Mouse (Mus musculus) cerebellum, adult 8-10 months (tissue): ENCODE measurements around the gene Mecom.
"Not testable (repeated sequence)": the region's sequence is repeated elsewhere in the genome, so short reads cannot be mapped to it uniquely, and the experiment has no call there.

Experiments used
- DNase-seq: peaks from one replicate; pipeline ENCODE4 v3.0.0; 2022

Mecom gene

GRCm38 (mm10) chr3:30436561-30436960 lies 111.2 kb downstream of the Mecom start:
- no peak for DNase-seq

GRCm38 (mm10) chr3:30436131-30436530 lies 111.7 kb downstream of the Mecom start:
- no peak for DNase-seq

GRCm38 (mm10) chr3:30428877-30429276 lies 118.9 kb downstream of the Mecom start:
- no peak for DNase-seq

GRCm38 (mm10) chr3:30424036-30424435 lies 123.8 kb downstream of the Mecom start:
- no peak for DNase-seq

GRCm38 (mm10) chr3:30421948-30422347 lies 125.9 kb downstream of the Mecom start:
- DNase-seq: not testable (repeated sequence)

GRCm38 (mm10) chr3:30420899-30421298 lies 126.9 kb downstream of the Mecom start:
- no peak for DNase-seq

GRCm38 (mm10) chr3:30414173-30414572 lies 133.6 kb downstream of the Mecom start:
- DNase-seq: no peak

- no peak for DNase-seq
Observed at GRCm38 (mm10) chr3:30410778-30411177, 137.0 kb downstream of the Mecom start.

GRCm38 (mm10) chr3:30404821-30405220 lies 143.0 kb downstream of the Mecom start:
- no peak for DNase-seq

- no peak for DNase-seq
Observed at GRCm38 (mm10) chr3:30398911-30399310, 148.9 kb downstream of the Mecom start.

- DNase-seq: no peak
Observed at GRCm38 (mm10) chr3:30394911-30395310, 152.9 kb downstream of the Mecom start.

GRCm38 (mm10) chr3:30392662-30393061 lies 155.1 kb downstream of the Mecom start:
- DNase-seq: no peak

GRCm38 (mm10) chr3:30392218-30392617 lies 155.6 kb downstream of the Mecom start:
- no peak for DNase-seq

- no peak for DNase-seq
Observed at GRCm38 (mm10) chr3:30390346-30390745, 157.5 kb downstream of the Mecom start.

GRCm38 (mm10) chr3:30380273-30380672 lies 167.5 kb downstream of the Mecom start:
- no peak for DNase-seq

GRCm38 (mm10) chr3:30379301-30379700 lies 168.5 kb downstream of the Mecom start:
- DNase-seq: no peak

- DNase-seq: no peak
Observed at GRCm38 (mm10) chr3:30371472-30371871, 176.3 kb downstream of the Mecom start.

- no peak for DNase-seq
Observed at GRCm38 (mm10) chr3:30370860-30371455, 176.8 kb downstream of the Mecom start.

GRCm38 (mm10) chr3:30366621-30367020 lies 181.2 kb downstream of the Mecom start:
- no peak for DNase-seq

- DNase-seq: no peak
Observed at GRCm38 (mm10) chr3:30361190-30361589, 186.6 kb downstream of the Mecom start.

- DNase-seq: no peak
Observed at GRCm38 (mm10) chr3:30353878-30354727, 193.7 kb downstream of the Mecom start.

GRCm38 (mm10) chr3:30349279-30349678 lies 198.5 kb downstream of the Mecom start:
- no peak for DNase-seq

GRCm38 (mm10) chr3:30344151-30344550 lies 203.7 kb downstream of the Mecom start:
- no peak for DNase-seq

- DNase-seq: no peak
Observed at GRCm38 (mm10) chr3:30332337-30332736, 215.5 kb downstream of the Mecom start.
